Mouse (Mus musculus) urinary bladder, adult 18-20 months (tissue): Measurements from ENCODE around the gene Fam118a.
"Not testable (repeated sequence)": the region's sequence is repeated elsewhere in the genome, so short reads cannot be mapped to it uniquely, and the experiment has no call there.

ENCODE experiments used
- DNase-seq, 2 experiments: peaks; one replicate each; pipeline ENCODE4 v3.0.0; 2022; ENCODE audit warnings: low spot score in 2 of 2, mixed read lengths in 2 of 2

The Fam118a gene

DNA sequence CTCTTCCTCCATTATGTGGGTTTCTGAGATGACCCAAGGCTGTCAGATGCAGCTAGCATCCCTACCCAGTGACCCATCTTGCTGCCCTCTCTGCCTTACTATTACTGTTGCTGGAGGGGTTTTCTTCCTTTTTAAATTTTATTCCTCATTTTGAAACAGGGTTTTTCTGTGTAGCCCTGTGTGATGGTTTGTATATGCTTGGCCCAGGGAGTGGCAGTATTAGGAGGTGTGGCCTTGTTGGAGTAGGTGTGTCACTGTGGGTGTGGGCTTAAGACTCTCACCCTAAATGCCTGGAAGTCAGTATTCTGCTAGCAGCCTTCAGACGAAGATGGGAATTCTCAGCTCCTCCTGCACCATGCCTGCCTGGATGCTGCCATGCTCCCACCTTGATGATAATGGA is at the start of gene Fam118a:
Gene Fam118a, plus strand, starts transcription at position 301 of the 400 bp plus-strand sequence.
- DNase-seq, result not testable (repeated sequence)

GRCm38 (mm10) chr15:84981609-84982313 is 47.0 kb upstream of the Fam118a start:
- DNase-seq, result no peak

GRCm38 (mm10) chr15:84982888-84983287 is 45.9 kb upstream of the Fam118a start:
- peak in 1 of 2 experiments; percentile 32 for DNase-seq

GRCm38 (mm10) chr15:84983721-84984120 is 45.0 kb upstream of the Fam118a start:
- DNase-seq, result no peak

DNA sequence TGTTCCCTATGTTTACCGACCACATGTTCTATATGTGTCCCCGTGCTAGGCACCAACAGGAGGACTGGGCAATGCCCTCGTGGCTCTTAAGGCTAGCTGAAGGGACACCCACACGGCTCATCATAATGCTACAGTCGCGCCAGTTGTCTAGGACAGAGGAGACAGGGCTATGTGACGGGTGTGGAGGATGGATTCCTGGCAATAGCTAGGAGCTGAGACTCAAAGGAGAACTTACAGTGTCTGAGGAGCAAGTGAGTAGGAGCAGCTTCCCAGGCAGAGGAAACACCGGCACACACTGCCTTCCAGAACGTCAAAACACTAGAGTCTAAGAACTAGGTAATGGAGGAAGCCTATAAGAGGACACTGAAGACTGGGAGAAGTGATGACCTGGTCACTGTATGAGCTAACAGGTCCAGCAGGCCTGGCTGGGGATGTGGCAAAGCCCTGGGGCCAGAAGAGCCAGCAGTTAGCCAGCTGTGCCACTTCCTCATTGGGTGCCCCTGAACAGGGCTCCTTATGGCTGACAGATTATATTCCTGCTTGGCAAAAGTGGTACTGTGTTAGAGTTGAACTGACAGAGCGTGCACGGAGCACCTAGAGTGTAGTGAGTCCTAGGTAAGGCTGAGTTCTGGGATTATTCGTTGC is 43.1 kb upstream of the Fam118a start:
- DNase-seq, result no peak

DNA sequence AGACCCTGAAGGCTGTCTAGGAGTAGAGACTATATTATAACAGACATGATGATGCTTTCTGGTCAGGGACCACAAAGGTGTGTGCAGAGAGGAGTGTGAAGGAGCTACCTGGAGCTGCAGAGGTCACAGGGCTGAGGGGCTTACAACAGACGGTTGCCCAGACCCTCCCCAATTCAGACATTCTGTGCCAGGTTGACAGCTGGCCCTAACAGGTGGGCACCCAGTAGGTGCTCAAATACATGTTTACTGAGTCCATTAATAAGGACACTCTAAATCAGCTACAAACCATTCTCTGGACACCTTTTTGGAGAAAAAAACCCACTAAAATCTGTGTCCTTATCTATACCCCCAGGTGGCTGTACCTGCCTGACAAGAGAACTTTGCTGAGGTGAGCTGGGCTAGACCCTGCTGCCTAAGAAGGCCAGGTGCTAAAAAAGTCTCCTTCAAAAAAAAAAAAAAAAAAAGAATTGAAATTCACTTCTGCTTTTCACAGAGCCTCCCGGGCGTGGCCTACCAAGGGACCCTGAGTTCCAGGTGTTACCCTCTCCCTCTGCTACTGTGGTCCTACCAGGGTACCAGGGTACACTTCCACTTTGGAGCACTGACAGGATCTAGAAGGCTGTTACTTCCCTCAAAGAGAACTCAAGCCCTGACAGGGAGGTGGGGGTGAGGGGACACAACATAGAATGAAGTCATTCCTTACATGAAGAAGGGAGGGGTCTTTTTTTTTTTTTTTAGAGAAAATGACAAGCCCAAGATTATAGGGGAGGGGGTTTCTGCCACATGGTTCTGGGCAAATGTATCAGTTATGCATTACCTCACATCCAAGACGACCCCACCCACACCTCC is 42.4 kb upstream of the Fam118a start:
- no peak for DNase-seq

DNA sequence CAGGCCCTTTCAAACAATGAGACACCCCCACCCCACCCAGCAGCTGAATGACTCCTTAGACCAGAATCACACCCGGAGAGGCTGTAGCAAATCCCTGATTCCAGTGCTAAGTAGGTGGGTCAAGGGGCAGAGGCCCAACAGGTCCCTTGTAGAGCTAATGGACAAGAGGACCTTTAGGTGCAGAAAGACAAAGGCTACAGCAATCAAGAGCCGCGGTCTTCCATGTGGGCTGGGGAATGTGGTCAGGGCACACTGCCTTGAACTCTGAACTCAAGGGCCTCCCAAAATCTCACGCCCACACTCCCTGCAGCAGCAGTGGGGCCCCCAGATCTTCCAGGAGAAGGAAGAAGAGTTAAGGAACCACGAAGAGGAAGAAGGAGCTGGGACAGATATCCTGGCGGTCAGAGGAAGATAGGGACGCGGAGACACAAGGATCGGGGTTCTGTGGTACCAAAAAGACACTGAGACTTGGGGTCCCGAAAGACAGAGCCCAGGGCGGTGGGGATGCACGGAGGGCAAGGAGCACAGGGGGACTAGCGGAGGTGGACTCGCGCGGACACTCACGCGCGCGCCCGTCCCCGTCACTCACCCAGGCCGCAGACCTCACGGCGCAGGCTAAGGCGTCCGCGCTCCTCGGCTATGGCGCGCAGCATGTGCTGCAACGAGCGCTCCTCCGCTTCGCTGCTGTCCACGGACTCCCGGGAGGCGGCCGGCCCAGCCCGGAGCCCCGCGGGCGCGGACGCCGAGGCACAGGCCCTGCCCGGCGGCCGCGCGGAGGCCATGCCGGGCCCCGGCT is 41.5 kb upstream of the Fam118a start:
- peak in 1 of 2 experiments; percentile 53 for DNase-seq

- DNase-seq, result peak; percentile 77 to 87
These were observed 40.6 kb upstream of the Fam118a start, which contains the start of gene 5031439G07Rik for GRCm38 (mm10) chr15:84987874-84988825. TSS of gene 5031439G07Rik (minus strand) at chr15:84988551.

- DNase-seq, result no peak
These were observed 39.6 kb upstream of the Fam118a start for GRCm38 (mm10) chr15:84989098-84989497.

- DNase-seq, result no peak
These were observed 39.0 kb upstream of the Fam118a start for GRCm38 (mm10) chr15:84989771-84990170.

DNA sequence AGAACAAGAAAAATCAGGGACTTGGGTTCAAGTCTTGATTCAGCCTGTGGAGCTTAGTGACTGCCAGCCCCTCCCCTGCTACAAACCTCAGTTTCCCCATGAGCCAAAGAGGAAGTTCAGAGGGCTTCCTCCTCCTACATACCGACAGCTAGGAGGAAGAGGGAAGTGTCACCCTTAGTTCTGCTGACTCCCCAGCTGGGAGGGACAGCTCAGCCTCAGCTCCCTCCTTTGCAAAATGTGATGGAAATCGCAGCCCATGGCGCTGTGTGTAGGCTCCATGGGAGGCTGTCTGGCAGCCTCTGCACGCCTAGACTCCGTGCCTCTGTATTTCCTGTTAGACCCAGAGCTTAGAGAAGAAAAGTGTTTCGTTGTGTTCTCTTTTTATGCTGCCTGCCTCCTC is 34.2 kb upstream of the Fam118a start:
- DNase-seq, result no peak

- DNase-seq, result peak in 1 of 2 experiments; percentile 67
These were observed 33.7 kb upstream of the Fam118a start for GRCm38 (mm10) chr15:84995041-84995440.

DNA sequence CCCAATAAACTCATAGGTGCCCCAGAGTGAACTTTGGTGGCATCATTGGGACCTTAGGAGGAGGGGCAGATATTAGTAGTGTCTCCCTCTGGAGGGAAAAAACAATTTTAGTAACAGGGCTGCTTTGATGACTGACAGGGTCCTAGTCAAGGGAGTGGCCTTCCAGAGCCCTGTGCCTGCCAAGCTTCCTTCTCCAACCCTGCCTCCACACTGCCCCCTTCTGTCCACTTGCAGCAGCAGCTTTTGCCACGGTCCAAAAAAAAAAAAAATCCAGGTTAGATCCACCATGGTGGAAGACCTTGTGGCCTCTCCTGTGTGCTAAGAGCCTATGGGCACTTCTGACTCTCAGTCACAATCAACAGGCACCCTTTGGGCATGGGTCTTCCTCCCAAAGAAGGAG is 32.8 kb upstream of the Fam118a start:
- DNase-seq, result peak in 1 of 2 experiments; percentile 53

GRCm38 (mm10) chr15:84997768-84998454 is 30.8 kb upstream of the Fam118a start:
- no peak for DNase-seq

- DNase-seq, result no peak
These were observed 28.8 kb upstream of the Fam118a start for GRCm38 (mm10) chr15:84999911-85000310.

GRCm38 (mm10) chr15:85000984-85001982 is 27.5 kb upstream of the Fam118a start:
- DNase-seq, result peak; percentile 80 to 83

- DNase-seq, result no peak
These were observed 19.1 kb upstream of the Fam118a start for GRCm38 (mm10) chr15:85009666-85010065.

DNA sequence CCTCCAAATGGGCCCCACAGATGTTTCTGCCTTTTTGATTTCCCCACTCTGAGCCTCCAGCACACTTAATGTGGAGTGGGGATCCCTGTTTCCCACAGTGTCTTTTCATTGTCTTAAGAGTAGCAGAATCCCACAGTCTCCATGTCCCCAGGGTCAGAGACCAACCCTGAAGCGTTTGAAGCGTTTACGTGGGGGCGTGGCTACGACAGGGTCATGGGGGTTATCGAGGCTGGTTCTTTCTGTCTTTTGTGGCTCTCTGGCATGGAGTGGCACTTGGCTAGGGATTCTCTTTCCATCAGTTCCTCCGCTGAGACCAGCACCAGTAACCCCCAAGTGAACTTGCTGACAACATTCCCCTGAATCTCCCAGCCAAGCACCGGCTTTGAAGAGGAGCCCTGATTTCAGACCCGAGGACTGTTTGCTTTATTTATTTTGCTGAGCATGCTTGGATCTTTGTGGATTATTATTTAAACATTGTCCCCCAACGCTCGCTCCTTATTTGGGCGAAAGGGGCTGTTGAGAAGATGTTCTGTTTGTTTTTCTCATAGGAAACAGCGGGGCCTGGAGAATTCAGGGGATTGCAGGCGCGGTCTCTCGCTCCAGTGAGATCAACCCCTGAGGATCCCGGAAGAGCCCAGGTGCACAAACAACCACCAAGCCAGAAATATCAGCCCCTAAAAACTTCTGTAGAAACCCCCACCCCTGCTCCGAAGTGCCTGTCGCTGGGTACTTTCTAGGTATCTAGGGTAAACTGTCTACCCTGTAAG is 16.7 kb upstream of the Fam118a start:
- DNase-seq, result no peak
